Mouse (Mus musculus) olfactory bulb, adult 2 months (tissue): ENCODE data around the gene Tle6. TPM values are rescaled to one million over a fixed set of nuclear protein-coding genes. Genes with fewer than 3 reads are reported as not detected.

Experiments used
- H3K27ac ChIP-seq: fragments of 200-500 bp; 2 replicates; pipeline ENCODE4 v1.5.1; 2012; ENCODE audit warnings: low read depth, low read length; ENCODE audit not compliant: insufficient read depth
- H3K4me1 ChIP-seq: fragments of 200-500 bp; 2 replicates; pipeline ENCODE4 v1.6.1; 2012; ENCODE audit warnings: low read length; ENCODE audit not compliant: control insufficient read depth, insufficient read depth
- H3K4me3 ChIP-seq: fragments of 200-500 bp; 2 replicates; pipeline ENCODE4 v1.5.1; 2012; ENCODE audit warnings: mild to moderate bottlenecking, low read depth, low read length, moderate library complexity; ENCODE audit not compliant: insufficient read depth
- CTCF ChIP-seq: fragments of 200-500 bp; IDR thresholded peaks from 2 replicates; pipeline ENCODE4 v1.5.1; 2012; ENCODE audit warnings: low read depth, mild to moderate bottlenecking, low read length, moderate library complexity; ENCODE audit not compliant: insufficient read depth
- POLR2A ChIP-seq: fragments of 200-500 bp; IDR thresholded peaks from 2 replicates; pipeline ENCODE4 v1.6.1; 2012; ENCODE audit warnings: mild to moderate bottlenecking, low read depth, low read length, moderate library complexity; ENCODE audit not compliant: insufficient read depth
- WGBS: fragments of 180-500 bp; shearing (Covaris S2); methylation state at CpG from one replicate; pipeline ENCODE4 v1.1.7; 2018; 5-methylcytosine and 5-hydroxymethylcytosine counted together
- polyA plus RNA-seq: library from polyadenylated mRNA; stranded (reverse); fragments of >200 nt; gene quantifications from 2 replicates; pipeline ENCODE4 v1.2.4, GENCODE M21; 2012; ENCODE audit warnings: low replicate concordance; ENCODE audit not compliant: missing spikeins, insufficient read depth, insufficient read length

Tle6 gene
- polyA plus RNA-seq, 1 experiment, result not detected

GRCm38 (mm10) chr10:81597137-81597950, 3.5 kb downstream of the Tle6 start:
- WGBS, result 11% methylated on average over 11 of the region's 12 CpGs
- peaks cover 39% of the 10 kb centered on the region for H3K4me1 ChIP-seq
- TF ChIP-seq POLR2A (no peak), CTCF (no peak)
- no peak overlapping the region for H3K27ac ChIP-seq
- no peak overlapping the region for H3K4me3 ChIP-seq

GRCm38 (mm10) chr10:81596611-81597010, 4.3 kb downstream of the Tle6 start:
- TF ChIP-seq CTCF (no peak), POLR2A (no peak)
- peaks cover 39% of the 10 kb centered on the region for H3K4me1 ChIP-seq
- 7% methylated on average over 10 of the region's 10 CpGs for WGBS
- no peak overlapping the region for H3K27ac ChIP-seq
- H3K4me3 ChIP-seq, result no peak overlapping the region

- TF ChIP-seq POLR2A (no peak), CTCF (no peak)
- Histone ChIP-seq H3K4me1 (peaks cover 32% of the 10 kb centered on the region), H3K27ac (no peak overlapping the region), H3K4me3 (no peak overlapping the region)
- 43% methylated on average over 5 of the region's 5 CpGs for WGBS
These were observed 5.3 kb downstream of the Tle6 start for GRCm38 (mm10) chr10:81595599-81595998.

- no peak for TF ChIP-seq CTCF
- no peak overlapping the region for H3K27ac ChIP-seq
- H3K4me1 ChIP-seq, result peaks cover 30% of the 10 kb centered on the region
- 82% methylated on average over 18 of the region's 18 CpGs for WGBS
- H3K4me3 ChIP-seq, result no peak overlapping the region
These were observed 6.9 kb downstream of the Tle6 start for GRCm38 (mm10) chr10:81593935-81594334.

- no peak overlapping the region for H3K27ac ChIP-seq
- H3K4me1 ChIP-seq, result peaks cover 30% of the 10 kb centered on the region
- 79% methylated on average over 4 of the region's 4 CpGs for WGBS
- no peak overlapping the region for H3K4me3 ChIP-seq
- TF ChIP-seq POLR2A, result no peak
- TF ChIP-seq CTCF, result no peak
These were observed 7.7 kb downstream of the Tle6 start for GRCm38 (mm10) chr10:81593223-81593622.

- TF ChIP-seq CTCF (no peak), POLR2A (no peak)
- WGBS, result 76% methylated on average over 7 of the region's 7 CpGs
- Histone ChIP-seq H3K4me1 (peaks cover 27% of the 10 kb centered on the region), H3K27ac (no peak overlapping the region), H3K4me3 (no peak overlapping the region)
These were observed 8.2 kb downstream of the Tle6 start for GRCm38 (mm10) chr10:81592631-81593030.

- no peak for TF ChIP-seq POLR2A
- no peak for TF ChIP-seq CTCF
- peaks cover 20% of the 10 kb centered on the region for H3K4me1 ChIP-seq
- 58% methylated on average over 9 of the region's 9 CpGs for WGBS
- no peak overlapping the region for H3K27ac ChIP-seq
- no peak overlapping the region for H3K4me3 ChIP-seq
These were observed 9.0 kb downstream of the Tle6 start for GRCm38 (mm10) chr10:81591846-81592245.

- Histone ChIP-seq H3K27ac (no peak overlapping the region), H3K4me1 (no peaks in the 10 kb centered on the region), H3K4me3 (no peak overlapping the region)
- TF ChIP-seq CTCF (no peak), POLR2A (no peak)
- WGBS, result 73% methylated on average over 7 of the region's 7 CpGs
These were observed 12.1 kb downstream of the Tle6 start for GRCm38 (mm10) chr10:81588739-81589138.

- no peak overlapping the region for H3K4me3 ChIP-seq
- no peak overlapping the region for H3K27ac ChIP-seq
- H3K4me1 ChIP-seq, result peaks cover 26% of the 10 kb centered on the region
- WGBS, result 64% methylated on average over 6 of the region's 6 CpGs
- TF ChIP-seq POLR2A, result no peak
- no peak for TF ChIP-seq CTCF
These were observed 17.5 kb downstream of the Tle6 start for GRCm38 (mm10) chr10:81583347-81583746.
